Mouse (Mus musculus): Measurements from ENCODE around the gene Dnajc16. TPM values are rescaled to one million over a fixed set of nuclear protein-coding genes. Genes with fewer than 3 reads are reported as not detected.
A peak's percentile ranks its signal among the peaks of the same experiment; 100 is the strongest.

Gene Dnajc16
- polyA plus RNA-seq, 1 experiment = 11.4 TPM

GRCm38 (mm10) chr4:141767353-141768036 is 23.2 kb downstream of the Dnajc16 start:
- Histone ChIP-seq H3K4me3 (ENCODE audit: insufficient read depth, low read length) (peak overlapping the region; percentile 50), H3K4me1 (ENCODE audit: control insufficient read depth, insufficient read depth, low read length) (peaks cover 30% of the 10 kb centered on the region), H3K27ac (ENCODE audit: insufficient read depth, low read depth, low read length) (peak overlapping the region; percentile 94)
- TF ChIP-seq POLR2A (IDR thresholded peaks at IDR 0.05; ENCODE audit: borderline replicate concordance, low read depth, low read length) = no peak
- no peak for TF ChIP-seq CTCF (IDR thresholded peaks at IDR 0.05; ENCODE audit: low read depth, low read length)

GRCm38 (mm10) chr4:141766668-141767352 is 23.9 kb downstream of the Dnajc16 start:
- no peak for TF ChIP-seq POLR2A (IDR thresholded peaks at IDR 0.05; ENCODE audit: borderline replicate concordance, low read depth, low read length)
- no peak for TF ChIP-seq CTCF (IDR thresholded peaks at IDR 0.05; ENCODE audit: low read depth, low read length)
- peak overlapping the region; percentile 94 for H3K27ac ChIP-seq (ENCODE audit: insufficient read depth, low read depth, low read length)
- H3K4me3 ChIP-seq (ENCODE audit: insufficient read depth, low read length) = peak overlapping the region; percentile 50
- peaks cover 36% of the 10 kb centered on the region for H3K4me1 ChIP-seq (ENCODE audit: control insufficient read depth, insufficient read depth, low read length)

DNA sequence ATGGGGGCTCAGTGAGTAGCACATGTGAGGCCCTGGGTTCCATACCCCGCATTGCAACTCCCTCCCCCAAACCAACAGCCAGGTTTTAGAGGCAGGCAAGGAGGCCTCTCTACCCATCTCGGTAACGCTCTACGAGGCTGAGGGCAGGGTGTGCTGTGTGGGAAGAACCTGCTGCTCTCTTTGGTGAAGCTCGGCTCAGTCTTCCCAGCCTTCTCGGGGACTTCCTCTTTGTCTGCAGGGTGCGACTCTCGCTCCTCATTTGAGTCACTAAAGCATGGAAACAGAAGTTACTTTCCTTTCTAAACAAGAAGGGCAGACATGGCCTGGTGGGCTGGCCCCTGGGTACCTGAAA is 24.4 kb downstream of the Dnajc16 start:
- peaks cover 40% of the 10 kb centered on the region for H3K4me1 ChIP-seq (ENCODE audit: control insufficient read depth, insufficient read depth, low read length)
- TF ChIP-seq CTCF (IDR thresholded peaks at IDR 0.05; ENCODE audit: low read depth, low read length) (no peak), POLR2A (IDR thresholded peaks at IDR 0.05; ENCODE audit: borderline replicate concordance, low read depth, low read length) (no peak)
- peak overlapping the region; percentile 94 for H3K27ac ChIP-seq (ENCODE audit: insufficient read depth, low read depth, low read length)
- H3K4me3 ChIP-seq (ENCODE audit: insufficient read depth, low read length) = peak overlapping the region; percentile 50

GRCm38 (mm10) chr4:141765008-141765407 is 25.7 kb downstream of the Dnajc16 start:
- Histone ChIP-seq H3K4me1 (ENCODE audit: control insufficient read depth, insufficient read depth, low read length) (peaks cover 40% of the 10 kb centered on the region), H3K27ac (ENCODE audit: insufficient read depth, low read depth, low read length) (peak overlapping the region; percentile 16; the same call in 1 of the 2 replicates), H3K4me3 (ENCODE audit: insufficient read depth, low read length) (no peak overlapping the region)
- TF ChIP-seq POLR2A (IDR thresholded peaks at IDR 0.05; ENCODE audit: borderline replicate concordance, low read depth, low read length) (no peak), CTCF (IDR thresholded peaks at IDR 0.05; ENCODE audit: low read depth, low read length) (no peak)

- Histone ChIP-seq H3K27ac (ENCODE audit: insufficient read depth, low read depth, low read length) (no peak overlapping the region), H3K4me3 (ENCODE audit: insufficient read depth, low read length) (no peak overlapping the region), H3K4me1 (ENCODE audit: control insufficient read depth, insufficient read depth, low read length) (peaks cover 39% of the 10 kb centered on the region)
- TF ChIP-seq POLR2A (IDR thresholded peaks at IDR 0.05; ENCODE audit: borderline replicate concordance, low read depth, low read length) (no peak), CTCF (IDR thresholded peaks at IDR 0.05; ENCODE audit: low read depth, low read length) (no peak)
These were observed 27.3 kb downstream of the Dnajc16 start for GRCm38 (mm10) chr4:141763476-141763875.

DNA sequence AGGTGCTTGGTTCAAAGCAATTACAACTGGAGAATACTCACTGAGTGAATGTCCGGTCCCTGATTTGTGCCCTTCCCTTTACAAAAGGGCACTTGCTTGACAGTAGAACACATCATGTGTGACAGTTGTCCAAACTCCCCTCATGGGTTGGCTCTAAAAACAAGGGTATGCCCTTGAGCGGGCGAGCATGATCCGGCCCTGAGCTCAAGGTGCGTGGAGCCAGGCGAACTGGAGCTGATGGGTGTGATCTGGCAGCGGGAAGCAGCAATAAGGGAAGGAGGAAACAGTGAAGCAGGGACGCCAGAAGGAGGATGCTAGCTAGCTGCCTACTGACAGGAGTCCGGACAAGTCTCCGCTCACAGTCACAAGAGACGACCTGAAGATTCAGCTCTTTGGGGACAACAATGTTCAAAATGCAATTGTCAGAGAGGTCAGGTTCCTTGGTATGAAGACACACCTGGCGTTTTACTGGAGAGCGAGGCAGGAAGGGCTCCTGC is 28.6 kb downstream of the Dnajc16 start:
- H3K27ac ChIP-seq (ENCODE audit: insufficient read depth, low read depth, low read length) = no peak overlapping the region
- no peak overlapping the region for H3K4me3 ChIP-seq (ENCODE audit: insufficient read depth, low read length)
- peaks cover 26% of the 10 kb centered on the region for H3K4me1 ChIP-seq (ENCODE audit: control insufficient read depth, insufficient read depth, low read length)
- TF ChIP-seq POLR2A (IDR thresholded peaks at IDR 0.05; ENCODE audit: borderline replicate concordance, low read depth, low read length) (no peak), CTCF (IDR thresholded peaks at IDR 0.05; ENCODE audit: low read depth, low read length) (no peak; the same call in 1 of the 2 replicates)

GRCm38 (mm10) chr4:141760942-141761341 is 29.8 kb downstream of the Dnajc16 start:
- Histone ChIP-seq H3K4me3 (ENCODE audit: insufficient read depth, low read length) (no peak overlapping the region), H3K4me1 (ENCODE audit: control insufficient read depth, insufficient read depth, low read length) (peaks cover 22% of the 10 kb centered on the region), H3K27ac (ENCODE audit: insufficient read depth, low read depth, low read length) (no peak overlapping the region)
- no peak for TF ChIP-seq POLR2A (IDR thresholded peaks at IDR 0.05; ENCODE audit: borderline replicate concordance, low read depth, low read length)

- Histone ChIP-seq H3K27ac (ENCODE audit: insufficient read depth, low read depth, low read length) (no peak overlapping the region), H3K4me1 (ENCODE audit: control insufficient read depth, insufficient read depth, low read length) (peaks cover 10% of the 10 kb centered on the region), H3K4me3 (ENCODE audit: insufficient read depth, low read length) (no peak overlapping the region)
- TF ChIP-seq POLR2A (IDR thresholded peaks at IDR 0.05; ENCODE audit: borderline replicate concordance, low read depth, low read length) = no peak
- TF ChIP-seq CTCF (IDR thresholded peaks at IDR 0.05; ENCODE audit: low read depth, low read length) = no peak
These were observed 31.7 kb downstream of the Dnajc16 start for GRCm38 (mm10) chr4:141758874-141759542.

- no peak overlapping the region for H3K27ac ChIP-seq (ENCODE audit: insufficient read depth, low read depth, low read length)
- peaks cover 8% of the 10 kb centered on the region for H3K4me1 ChIP-seq (ENCODE audit: control insufficient read depth, insufficient read depth, low read length)
- no peak overlapping the region for H3K4me3 ChIP-seq (ENCODE audit: insufficient read depth, low read length)
- TF ChIP-seq POLR2A (IDR thresholded peaks at IDR 0.05; ENCODE audit: borderline replicate concordance, low read depth, low read length) = no peak
- TF ChIP-seq CTCF (IDR thresholded peaks at IDR 0.05; ENCODE audit: low read depth, low read length) = no peak
These were observed 33.6 kb downstream of the Dnajc16 start for GRCm38 (mm10) chr4:141757124-141757523.
